Mouse (Mus musculus) stomach, postnatal 0 days (tissue): ENCODE results near the gene Dnajb3.

Experiments used
- CTCF ChIP-seq: IDR thresholded peaks from 2 replicates; pipeline ENCODE4 v1.5.1; 2016; ENCODE audit warnings: antibody characterized with exemption, low read depth, mild to moderate bottlenecking, moderate library complexity
- EP300 ChIP-seq: optimal IDR thresholded peaks from 2 replicates; pipeline ENCODE3; 2016; ENCODE audit warnings: antibody characterized with exemption

- TF ChIP-seq EP300 (no peak), CTCF (no peak)
Measured at GRCm38 (mm10) chr1:88234646-88235045, 29.1 kb upstream of the Dnajb3 start.
